Mouse (Mus musculus): ENCODE measurements at regions not wholly inside any gene's neighbourhood (a gene's known extent, or its start where the extent isn't known, plus 50 kb on each side); places are given as distances from the start of the nearest gene placed in this dataset.

DNA sequence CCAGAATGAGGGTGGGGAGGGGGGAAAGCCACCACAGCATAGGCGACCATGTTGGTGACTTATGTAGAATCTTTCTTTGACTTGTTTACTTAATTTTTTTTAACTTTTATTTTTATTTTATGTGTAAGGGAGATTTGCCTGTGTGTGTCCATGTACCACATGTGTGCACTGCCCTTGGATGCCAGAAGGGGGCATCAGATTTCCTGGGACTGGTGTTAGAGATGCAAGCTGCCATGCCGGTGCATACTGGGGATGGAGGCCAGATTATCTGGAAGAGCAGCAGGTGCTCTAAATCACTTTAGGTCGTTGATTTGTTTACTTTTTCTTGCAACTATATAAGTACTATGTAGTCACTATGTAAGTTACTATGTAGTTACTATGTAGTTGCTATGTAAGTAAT lies 114.2 kb upstream of the Tut7 start:
- Histone ChIP-seq H3K27ac (ENCODE audit: insufficient read depth, low read depth) (no peak overlapping the region), H3K27me3 (replicated peaks) (no peaks in the 10 kb centered on the region), H3K79me2 (replicated peaks; ENCODE audit: control insufficient read depth, extremely low read depth, insufficient read depth, poor library complexity, severe bottlenecking) (no peaks in the 10 kb centered on the region), H3K4me1 (ENCODE audit: control insufficient read depth in 1 of 2, insufficient read depth in 2 of 2) (no peaks in the 10 kb centered on the region), H3K36me3 (replicated peaks in 1 of 2; ENCODE audit: control insufficient read depth in 1 of 2, insufficient read depth in 1 of 2, low read length in 1 of 2) (no peaks in the 10 kb centered on the region), H3K9ac (ENCODE audit: insufficient read depth, low read depth) (no peak overlapping the region), H3K4me2 (ENCODE audit: insufficient read depth, low read depth, poor library complexity, severe bottlenecking) (no peak overlapping the region), H3K4me3 (replicated peaks in 1 of 3; ENCODE audit: low read depth in 2 of 3, low read length in 2 of 3, poor library complexity in 1 of 3) (no peak overlapping the region), H3K9me3 (replicated peaks; ENCODE audit: low read length) (peaks cover 58% of the 10 kb centered on the region)
- dilution Hi-C loops (cut with MboI; ENCODE audit: extremely low pct_ligation_motif_present, extremely low pct_unique_long_range_greater_than_20kb, low sequenced_read_pairs): no loop called here
- no peak for DNase-seq (ENCODE audit: extremely low read depth)
- in situ Hi-C loops (cut with MboI; ENCODE audit: low pct_ligation_motif_present, low pct_unique_long_range_greater_than_20kb, low sequenced_read_pairs): no loop called here
- no peak for TF ChIP-seq GABPA (IDR thresholded peaks at IDR 0.05; ENCODE audit: insufficient replicate concordance, low read depth, low read length)
- TF ChIP-seq NELFE (IDR thresholded peaks at IDR 0.05; ENCODE audit: low read depth, low read length): no peak
- no peak for TF ChIP-seq TBP (conservative IDR thresholded peaks at IDR 0.05; ENCODE audit: low read depth, low read length)
- TF ChIP-seq RCOR1 (conservative IDR thresholded peaks at IDR 0.05; ENCODE audit: low read depth, low read length): no peak
- no peak for TF ChIP-seq KAT2A (IDR thresholded peaks at IDR 0.05; ENCODE audit: insufficient replicate concordance, low read length)
- TF ChIP-seq JUND (conservative IDR thresholded peaks at IDR 0.05; ENCODE audit: low read depth, low read length): no peak
- TF ChIP-seq MAFK (IDR thresholded peaks at IDR 0.05; ENCODE audit: insufficient replicate concordance, low read length): no peak
- no peak for TF ChIP-seq POLR2A (IDR thresholded peaks at IDR 0.05; ENCODE audit: low read depth, low read length)
- no peak for TF ChIP-seq ZMIZ1 (IDR thresholded peaks at IDR 0.05; ENCODE audit: low read depth, low read length)
- TF ChIP-seq PAX5 (IDR thresholded peaks at IDR 0.05; ENCODE audit: low read length): no peak
- TF ChIP-seq NRF1 (IDR thresholded peaks at IDR 0.05; ENCODE audit: low read depth, low read length): no peak
- TF ChIP-seq UBTF (IDR thresholded peaks at IDR 0.05; ENCODE audit: low read depth, low read length): no peak
- TF ChIP-seq ZKSCAN1 (IDR thresholded peaks at IDR 0.05; ENCODE audit: borderline replicate concordance, low read depth, low read length): no peak

DNA sequence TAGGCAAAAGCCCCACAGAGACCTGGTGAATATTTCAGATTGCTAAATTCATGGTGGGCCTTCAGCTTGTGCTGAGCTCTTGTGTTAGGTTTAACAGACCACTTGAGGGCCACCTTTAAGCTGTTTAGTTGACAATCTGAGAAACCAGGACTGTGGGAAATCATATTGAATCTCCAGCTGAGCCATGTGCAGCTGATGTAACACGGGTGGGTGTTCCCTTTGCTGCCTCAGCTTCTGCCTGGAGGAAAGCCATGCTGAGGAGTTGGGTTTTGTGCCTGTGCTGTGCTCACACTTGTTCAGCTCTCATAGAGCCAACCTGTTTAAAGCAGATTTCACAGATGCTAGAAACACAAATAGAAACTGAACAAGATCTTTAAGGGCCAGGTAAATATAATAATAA lies 111.6 kb upstream of the Tut7 start:
- Histone ChIP-seq H3K27ac (ENCODE audit: insufficient read depth, low read depth) (no peak overlapping the region), H3K9me3 (replicated peaks; ENCODE audit: low read length) (peaks cover 52% of the 10 kb centered on the region), H3K9ac (ENCODE audit: insufficient read depth, low read depth) (no peak overlapping the region), H3K4me3 (replicated peaks in 1 of 3; ENCODE audit: low read depth in 2 of 3, low read length in 2 of 3, poor library complexity in 1 of 3) (no peak overlapping the region), H3K36me3 (replicated peaks in 1 of 2; ENCODE audit: control insufficient read depth in 1 of 2, insufficient read depth in 1 of 2, low read length in 1 of 2) (no peaks in the 10 kb centered on the region), H3K27me3 (replicated peaks) (no peaks in the 10 kb centered on the region), H3K79me2 (replicated peaks; ENCODE audit: control insufficient read depth, extremely low read depth, insufficient read depth, poor library complexity, severe bottlenecking) (no peaks in the 10 kb centered on the region), H3K4me1 (ENCODE audit: control insufficient read depth in 1 of 2, insufficient read depth in 2 of 2) (no peaks in the 10 kb centered on the region), H3K4me2 (ENCODE audit: insufficient read depth, low read depth, poor library complexity, severe bottlenecking) (no peak overlapping the region)
- in situ Hi-C loops (cut with MboI; ENCODE audit: low pct_ligation_motif_present, low pct_unique_long_range_greater_than_20kb, low sequenced_read_pairs): no loop called here
- DNase-seq (ENCODE audit: extremely low read depth): no peak
- TF ChIP-seq ELF1 (IDR thresholded peaks at IDR 0.05; ENCODE audit: low read depth, low read length): no peak
- no peak for TF ChIP-seq MAFK (IDR thresholded peaks at IDR 0.05; ENCODE audit: insufficient replicate concordance, low read length)
- TF ChIP-seq NRF1 (IDR thresholded peaks at IDR 0.05; ENCODE audit: low read depth, low read length): no peak
- no peak for TF ChIP-seq RCOR1 (conservative IDR thresholded peaks at IDR 0.05; ENCODE audit: low read depth, low read length)
- no peak for TF ChIP-seq ZKSCAN1 (IDR thresholded peaks at IDR 0.05; ENCODE audit: borderline replicate concordance, low read depth, low read length)
- no peak for TF ChIP-seq ZC3H11A (IDR thresholded peaks at IDR 0.05; ENCODE audit: low read depth, low read length)
- no peak for TF ChIP-seq EP300 (IDR thresholded peaks at IDR 0.05; ENCODE audit: low read length)
- no peak for TF ChIP-seq ETS1 (conservative IDR thresholded peaks at IDR 0.05; ENCODE audit: low read depth, low read length)
- TF ChIP-seq NELFE (IDR thresholded peaks at IDR 0.05; ENCODE audit: low read depth, low read length): no peak
- no peak for TF ChIP-seq ZNF384 (IDR thresholded peaks at IDR 0.05; ENCODE audit: low read depth, low read length)
- no peak for TF ChIP-seq GABPA (IDR thresholded peaks at IDR 0.05; ENCODE audit: insufficient replicate concordance, low read depth, low read length)
- dilution Hi-C loops (cut with MboI; ENCODE audit: extremely low pct_ligation_motif_present, extremely low pct_unique_long_range_greater_than_20kb, low sequenced_read_pairs): no loop called here

Data from CH12.LX (cell line).